ENCODE assay signal across 9 mouse cellular contexts in the genomic region with DNA sequence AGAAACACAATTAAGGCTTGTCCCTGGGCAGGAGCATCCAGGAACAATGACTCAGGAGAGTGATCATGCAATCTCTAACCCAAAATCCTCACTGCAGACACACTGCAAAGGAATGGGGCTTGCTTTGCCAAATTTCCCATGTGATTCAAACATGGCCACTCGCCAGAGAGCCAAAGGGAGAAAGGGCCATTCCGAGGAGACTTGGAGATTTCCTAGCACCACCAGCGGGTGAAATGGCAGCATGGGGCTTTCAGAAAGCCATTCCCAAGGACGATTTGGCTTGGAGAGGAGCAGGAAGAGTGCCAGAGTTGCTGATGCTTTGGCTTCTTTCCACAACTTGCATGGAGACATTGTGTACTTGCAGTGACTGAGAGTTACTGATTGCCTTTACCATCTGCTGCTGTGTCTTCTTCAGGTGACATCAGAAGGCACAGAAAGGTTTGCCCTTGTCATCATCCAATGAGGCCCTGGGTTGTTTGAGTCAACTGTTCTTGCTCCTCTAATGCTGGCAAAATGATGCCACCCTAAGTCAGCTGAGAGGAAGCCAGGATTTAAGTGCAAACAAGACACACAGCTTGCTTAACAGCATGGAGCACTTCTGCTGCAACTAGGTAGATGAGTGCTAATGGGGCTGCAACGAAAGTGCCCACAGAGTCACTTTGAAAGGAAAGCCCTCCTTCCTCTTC. TPM values are rescaled to one million over a fixed set of nuclear protein-coding genes. Genes with fewer than 3 reads are reported as not detected.
DNase-seq lines count a peak whose midpoint lies in the region; ATAC-seq and TF ChIP-seq lines count a peak whose summit lies in the region.
"Had no signal": no experiment of that assay in that cellular context is flagged by ENCODE, and none has a peak within 500 bp of the region (broad histone marks: within the 10 kb centered on the region; RNA-seq: fewer than 3 reads in every experiment).

No protein-coding gene starts in this region.

- no peak overlapping the region for H3K9ac ChIP-seq in hindbrain, embryonic 16.5 days (ENCODE audit: low read depth, low read length)
- H3K9ac ChIP-seq in hindbrain, embryonic 12.5 days = no peak overlapping the region
- no peak overlapping the region for H3K9ac ChIP-seq in forebrain, postnatal 0 days

- H3K36me3 ChIP-seq in hindbrain, embryonic 16.5 days (ENCODE audit: control insufficient read depth, insufficient read depth, low read length) = no peaks in the 10 kb centered on the region
- H3K36me3 ChIP-seq in hindbrain, embryonic 12.5 days = no peaks in the 10 kb centered on the region
- no peaks in the 10 kb centered on the region for H3K36me3 ChIP-seq in forebrain, postnatal 0 days (ENCODE audit: insufficient read depth)
- H3K36me3 ChIP-seq in thymus, adult 2 months (ENCODE audit: control insufficient read depth, insufficient read depth, low read length) = no peaks in the 10 kb centered on the region
- H3K36me3 ChIP-seq: G1E had no signal

- H3K9me3 ChIP-seq in hindbrain, embryonic 16.5 days (ENCODE audit: control insufficient read depth, low read length) = no peaks in the 10 kb centered on the region
- no peaks in the 10 kb centered on the region for H3K9me3 ChIP-seq in hindbrain, embryonic 12.5 days (replicated peaks)
- H3K9me3 ChIP-seq in forebrain, postnatal 0 days (ENCODE audit: low read length) = no peaks in the 10 kb centered on the region
- H3K9me3 ChIP-seq: G1E had no signal

- ATAC-seq in hindbrain, embryonic 16.5 days = peak; percentile 57
- no peak for ATAC-seq in hindbrain, embryonic 12.5 days (ENCODE audit: low FRiP score)
- ATAC-seq in forebrain, postnatal 0 days = peak; percentile 68

- TF ChIP-seq CTCF in forebrain, postnatal 0 days (IDR thresholded peaks at IDR 0.05; ENCODE audit: low read depth) = no peak
- no peak for TF ChIP-seq CTCF in thymus, adult 2 months (IDR thresholded peaks at IDR 0.05; ENCODE audit: borderline replicate concordance, control insufficient read depth, extremely low read depth, insufficient read depth, low read length, poor library complexity)

- H3K27ac ChIP-seq in hindbrain, embryonic 16.5 days (ENCODE audit: low read depth, low read length) = 0 out of 2 replicates have a peak overlapping the region, but pooled peaks have one; percentile 2
- no peak overlapping the region for H3K27ac ChIP-seq in hindbrain, embryonic 12.5 days
- H3K27ac ChIP-seq in forebrain, postnatal 0 days (ENCODE audit: low read depth, low read length) = no peak overlapping the region
- H3K27ac ChIP-seq in thymus, adult 2 months (ENCODE audit: control insufficient read depth, insufficient read depth, low read length) = no peak overlapping the region

- H3K4me2 ChIP-seq in hindbrain, embryonic 16.5 days (ENCODE audit: low read length) = no peak overlapping the region
- H3K4me2 ChIP-seq in hindbrain, embryonic 12.5 days (replicated peaks) = no peak overlapping the region
- H3K4me2 ChIP-seq in forebrain, postnatal 0 days (ENCODE audit: low read depth) = no peak overlapping the region

- 51% methylated on average over 5 of the region's 5 CpGs for WGBS in hindbrain, embryonic 16.5 days
- WGBS in hindbrain, embryonic 12.5 days = 71% methylated on average over 5 of the region's 5 CpGs
- WGBS in forebrain, postnatal 0 days = 41% methylated on average over 5 of the region's 5 CpGs
- WGBS in thymus, adult 2 months = 88% methylated on average over 5 of the region's 5 CpGs

- DNase-seq in adrenal gland, postnatal 14 days = peak; percentile 92
- peak; percentile 58 for DNase-seq in forebrain, postnatal 0 days
- peak; percentile 67 to 78 for DNase-seq in kidney, postnatal 36 days
- DNase-seq in lung, postnatal 36 days = peak; percentile 82
- peak; percentile 69 to 84 for DNase-seq in urinary bladder, postnatal 4 days (ENCODE audit: low spot score in 2 of 2)
- no peak for DNase-seq in thymus, adult 2 months

- TF ChIP-seq POLR2A in thymus, adult 2 months (IDR thresholded peaks at IDR 0.05; ENCODE audit: control insufficient read depth, extremely low read depth, insufficient read depth, low read length, poor library complexity) = no peak

- no peak overlapping the region for H3K4me3 ChIP-seq in hindbrain, embryonic 16.5 days (ENCODE audit: low read length)
- no peak overlapping the region for H3K4me3 ChIP-seq in hindbrain, embryonic 12.5 days
- H3K4me3 ChIP-seq in forebrain, postnatal 0 days (ENCODE audit: low read depth, low read length) = no peak overlapping the region
- no peak overlapping the region for H3K4me3 ChIP-seq in thymus, adult 2 months (ENCODE audit: control insufficient read depth, insufficient read depth, low read length)

- peaks cover 12% of the 10 kb centered on the region for H3K4me1 ChIP-seq in hindbrain, embryonic 16.5 days (ENCODE audit: control insufficient read depth, insufficient read depth, low read depth, low read length)
- H3K4me1 ChIP-seq in hindbrain, embryonic 12.5 days = 0 out of 2 replicates have a peak, but pooled peaks cover 3% of the 10 kb centered on the region
- 0 out of 2 replicates have a peak, but pooled peaks cover 10% of the 10 kb centered on the region for H3K4me1 ChIP-seq in forebrain, postnatal 0 days (ENCODE audit: insufficient read depth)
- peaks cover 34% of the 10 kb centered on the region for H3K4me1 ChIP-seq in thymus, adult 2 months (replicated peaks; ENCODE audit: control insufficient read depth, insufficient read depth, low read length)

- no peaks in the 10 kb centered on the region for H3K27me3 ChIP-seq in hindbrain, embryonic 16.5 days (replicated peaks; ENCODE audit: control insufficient read depth, insufficient read depth, low read length)
- no peaks in the 10 kb centered on the region for H3K27me3 ChIP-seq in hindbrain, embryonic 12.5 days
- H3K27me3 ChIP-seq in forebrain, postnatal 0 days (ENCODE audit: insufficient read depth, low read length) = no peaks in the 10 kb centered on the region
- H3K27me3 ChIP-seq in thymus, adult 2 months (ENCODE audit: control insufficient read depth, insufficient read depth, low read length) = no peaks in the 10 kb centered on the region

RNA-seq across cellular contexts. Expression of gene Lyst, which starts 16.5 kb away (rescaled TPM):
- 4.1 and 4.2 TPM in 2 replicates for polyA plus RNA-seq in hindbrain, embryonic 16.5 days (2015; fragmentation: Nextera tagmentation; extraction: Ambion mirVana)
- 3.2 and 3.7 TPM in 2 replicates for polyA plus RNA-seq in hindbrain, embryonic 12.5 days (2016; fragmentation: Nextera tagmentation; extraction: Ambion mirVana)
- 25.2 and 29.1 TPM in 2 replicates for total RNA-seq in adrenal gland, postnatal 14 days (2021)
- 13.2 and 14.2 TPM in 2 replicates for total RNA-seq in forebrain, postnatal 0 days (2014; rRNA removed)
- polyA plus RNA-seq in forebrain, postnatal 0 days (2015; fragmentation: Nextera tagmentation; extraction: Ambion mirVana) = 1.5 and 3.5 TPM in 2 replicates
- 28.2 and 31.1 TPM in 2 replicates for polyA plus RNA-seq in thymus, adult 2 months (2012; rRNA removed)
